Mouse (Mus musculus) neutrophil, adult 5-6 weeks (primary cell): Measurements from ENCODE around the gene Amy2a5. TPM values are rescaled to one million over a fixed set of nuclear protein-coding genes. Genes with fewer than 3 reads are reported as not detected.
"Not testable (repeated sequence)": the region's sequence is repeated elsewhere in the genome, so short reads cannot be mapped to it uniquely, and the experiment has no call there.

Experiments
- ATAC-seq: fragments of 151-379, 151-347 bp; 2 replicates; pipeline ENCODE4 v1.8.0; 2017; ENCODE audit warnings: mild to moderate bottlenecking, moderate TSS enrichment; ENCODE audit not compliant: insufficient number of reproducible peaks, poor library complexity, low FRiP score, severe bottlenecking; ENCODE audit errors: extremely low read depth
- total RNA-seq: library from RNA; stranded (forward); fragments of 200-1000 nt; gene quantifications from 2 replicates; pipeline ENCODE4 v1.2.3, GENCODE M21; 2017

Amy2a5 gene
- total RNA-seq, result not detected in 2 replicates

GRCm38 (mm10) chr3:113258737-113259136 is at the start of gene Amy2a5:
Gene Amy2a5 (minus strand): TSS chr3:113258837.
- not testable (repeated sequence) for ATAC-seq

- ATAC-seq, result not testable (repeated sequence)
Measured at GRCm38 (mm10) chr3:113291349-113291748, 32.7 kb upstream of the Amy2a5 start, which contains the start of gene Amy2a4. Gene Amy2a4 (minus strand): TSS chr3:113291449.

GRCm38 (mm10) chr3:113280285-113280684 is 21.6 kb upstream of the Amy2a5 start:
- ATAC-seq, result 0 out of 2 replicates have a peak, but pooled peaks have one; percentile 6

GRCm38 (mm10) chr3:113279586-113279985 is 20.9 kb upstream of the Amy2a5 start:
- ATAC-seq, result not testable (repeated sequence)

- ATAC-seq, result no peak
Measured at GRCm38 (mm10) chr3:113227115-113227514, 31.5 kb downstream of the Amy2a5 start.

Other genes with a start within 250 kb of the Amy2a5 start
- gene Amy2a4, start 32.6 kb upstream of the Amy2a5 start, total RNA-seq, result not detected in 2 replicates
- not detected in 2 replicates for gene Amy2a3, start 65.2 kb upstream of the Amy2a5 start, total RNA-seq
- gene Amy2a2, start 97.8 kb upstream of the Amy2a5 start, total RNA-seq, result not detected in 2 replicates